ENCODE assay signal across 9 mouse cellular contexts in the genomic region with DNA sequence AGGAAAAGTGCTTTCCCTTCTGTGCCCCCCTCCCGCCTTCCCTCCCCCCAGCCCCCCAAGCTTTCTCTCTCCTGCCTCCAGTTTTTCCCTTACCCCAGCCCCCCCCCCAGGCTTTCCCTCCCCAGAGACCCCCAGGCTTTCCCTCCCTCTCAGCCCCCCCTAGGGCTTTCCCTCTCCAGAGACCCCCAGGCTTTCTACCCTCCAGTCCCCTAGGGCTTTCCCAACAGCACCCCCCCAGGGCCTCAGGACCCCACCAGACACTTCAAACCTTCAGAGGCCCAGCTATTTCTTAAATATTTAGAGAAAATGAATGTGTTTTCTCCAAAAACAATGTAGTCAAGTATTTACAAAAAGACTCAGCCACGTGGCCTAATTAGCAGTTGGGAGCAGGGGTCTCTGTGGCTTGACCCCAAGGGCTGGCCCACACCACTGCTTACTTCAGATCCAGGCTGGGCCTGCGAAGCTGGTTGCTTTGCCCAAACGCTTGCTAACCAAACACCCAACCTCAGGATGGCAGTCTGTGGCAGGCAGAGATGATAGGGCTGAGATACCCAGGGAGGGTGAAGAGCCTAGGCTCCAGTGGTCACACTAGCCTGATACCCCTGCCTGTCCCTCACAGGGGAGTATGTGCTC. TPM values are rescaled to one million over a fixed set of nuclear protein-coding genes. Genes with fewer than 3 reads are reported as not detected.
A peak's percentile ranks its signal among the peaks of the same experiment; 100 is the strongest.
DNase-seq lines count a peak whose midpoint lies in the region; ATAC-seq and TF ChIP-seq lines count a peak whose summit lies in the region.
"Had no signal": no experiment of that assay in that cellular context is flagged by ENCODE, and none has a peak within 500 bp of the region (broad histone marks: within the 10 kb centered on the region; RNA-seq: fewer than 3 reads in every experiment).

No protein-coding gene starts in this region.

- H3K9ac ChIP-seq in lung, embryonic 14.5 days = peak overlapping the region; percentile 23; the same call in 1 of the 2 replicates
- no peak overlapping the region for H3K9ac ChIP-seq in hindbrain, embryonic 15.5 days
- H3K9ac ChIP-seq in neural tube, embryonic 12.5 days = peak overlapping the region; percentile 43; the same call in 1 of the 2 replicates

- H3K27ac ChIP-seq in lung, embryonic 14.5 days (ENCODE audit: low read depth) = peak overlapping the region; percentile 99
- H3K27ac ChIP-seq in forebrain, embryonic 10.5 days = peak overlapping the region; percentile 85
- H3K27ac ChIP-seq in hindbrain, embryonic 15.5 days (replicated peaks) = peak overlapping the region; percentile 79
- H3K27ac ChIP-seq in neural tube, embryonic 12.5 days = peak overlapping the region; percentile 43; the same call in 1 of the 2 replicates
- H3K27ac ChIP-seq: macrophage had no signal

- H3K4me2 ChIP-seq in lung, embryonic 14.5 days = no peak overlapping the region
- no peak overlapping the region for H3K4me2 ChIP-seq in hindbrain, embryonic 15.5 days
- peak overlapping the region; percentile 7; the same call in 1 of the 2 replicates for H3K4me2 ChIP-seq in neural tube, embryonic 12.5 days (replicated peaks)

- H3K4me1 ChIP-seq in lung, embryonic 14.5 days (ENCODE audit: insufficient read depth) = peaks cover 44% of the 10 kb centered on the region
- H3K4me1 ChIP-seq in forebrain, embryonic 10.5 days = peaks cover 55% of the 10 kb centered on the region
- H3K4me1 ChIP-seq in hindbrain, embryonic 15.5 days (replicated peaks) = peaks cover 38% of the 10 kb centered on the region
- H3K4me1 ChIP-seq in neural tube, embryonic 12.5 days = peaks cover 36% of the 10 kb centered on the region

- no peak for ATAC-seq in lung, embryonic 14.5 days (ENCODE audit: insufficient read depth)
- ATAC-seq in hindbrain, embryonic 15.5 days (ENCODE audit: low FRiP score, low read depth) = no peak
- ATAC-seq in neural tube, embryonic 12.5 days (ENCODE audit: low FRiP score, low read depth) = no peak

- WGBS in lung, embryonic 14.5 days = 41% methylated on average over 4 of the region's 4 CpGs
- WGBS in forebrain, embryonic 10.5 days = 48% methylated on average over 4 of the region's 4 CpGs
- WGBS in hindbrain, embryonic 15.5 days = 30% methylated on average over 4 of the region's 4 CpGs
- 42% methylated on average over 4 of the region's 4 CpGs for WGBS in neural tube, embryonic 12.5 days

- TF ChIP-seq CTCF in lung, embryonic 14.5 days (IDR thresholded peaks at IDR 0.05; ENCODE audit: low read depth) = 0 out of 2 replicates have a peak, but pooled peaks have one; percentile 5

- peak; percentile 56 for DNase-seq in lung, embryonic 14.5 days
- DNase-seq in lung, postnatal 36 days = no peak
- no peak for DNase-seq in forebrain, embryonic 10.5 days (ENCODE audit: extremely low spot score, low spot score)
- DNase-seq in natural killer cell, adult 2 months (ENCODE audit: low spot score in 2 of 2) = no peak
- no peak for DNase-seq in right cerebral cortex, postnatal 10 days (ENCODE audit: low spot score in 2 of 2)
- no peak for DNase-seq in cerebellum, adult 8-10 months

- H3K36me3 ChIP-seq in lung, embryonic 14.5 days (ENCODE audit: insufficient read depth) = no peaks in the 10 kb centered on the region
- H3K36me3 ChIP-seq in forebrain, embryonic 10.5 days (replicated peaks) = no peaks in the 10 kb centered on the region
- H3K36me3 ChIP-seq in hindbrain, embryonic 15.5 days = no peaks in the 10 kb centered on the region
- H3K36me3 ChIP-seq in neural tube, embryonic 12.5 days = no peaks in the 10 kb centered on the region

- no peaks in the 10 kb centered on the region for H3K9me3 ChIP-seq in lung, embryonic 14.5 days (ENCODE audit: low read depth, low read length)
- H3K9me3 ChIP-seq in forebrain, embryonic 10.5 days = no peaks in the 10 kb centered on the region
- H3K9me3 ChIP-seq in hindbrain, embryonic 15.5 days = no peaks in the 10 kb centered on the region
- no peaks in the 10 kb centered on the region for H3K9me3 ChIP-seq in neural tube, embryonic 12.5 days

- H3K27me3 ChIP-seq in lung, embryonic 14.5 days (ENCODE audit: insufficient read depth, low read length) = no peaks in the 10 kb centered on the region
- peaks cover 13% of the 10 kb centered on the region for H3K27me3 ChIP-seq in forebrain, embryonic 10.5 days (ENCODE audit: poor library complexity, severe bottlenecking)
- no peaks in the 10 kb centered on the region for H3K27me3 ChIP-seq in hindbrain, embryonic 15.5 days
- no peaks in the 10 kb centered on the region for H3K27me3 ChIP-seq in neural tube, embryonic 12.5 days (replicated peaks)

- no peak overlapping the region for H3K4me3 ChIP-seq in lung, embryonic 14.5 days (ENCODE audit: low read depth, low read length)
- no peak overlapping the region for H3K4me3 ChIP-seq in forebrain, embryonic 10.5 days
- H3K4me3 ChIP-seq in hindbrain, embryonic 15.5 days = no peak overlapping the region
- H3K4me3 ChIP-seq in neural tube, embryonic 12.5 days = no peak overlapping the region

RNA-seq across cellular contexts. Expression of a gene that starts 58.3 kb away (rescaled TPM):
- 5.2 TPM in 2 replicates for polyA plus RNA-seq in lung, embryonic 14.5 days (2014; fragmentation: Nextera tagmentation; extraction: Ambion mirVana)
- polyA plus RNA-seq in forebrain, embryonic 10.5 days (2016; fragmentation: Nextera tagmentation; extraction: Ambion mirVana) = 4.5 and 6.8 TPM in 2 replicates
- polyA plus RNA-seq in hindbrain, embryonic 15.5 days (2015; fragmentation: Nextera tagmentation; extraction: Ambion mirVana) = 8.1 and 10.0 TPM in 2 replicates
- 6.0 and 6.1 TPM in 2 replicates for polyA plus RNA-seq in neural tube, embryonic 12.5 days (2016; fragmentation: Nextera tagmentation; extraction: Ambion mirVana)

RNA-seq across cellular contexts. Expression of a gene that starts 58.5 kb away (rescaled TPM):
- 160 and 177 TPM in 2 replicates for polyA plus RNA-seq in lung, embryonic 14.5 days (2014; fragmentation: Nextera tagmentation; extraction: Ambion mirVana)
- 133 and 137 TPM in 2 replicates for polyA plus RNA-seq in forebrain, embryonic 10.5 days (2016; fragmentation: Nextera tagmentation; extraction: Ambion mirVana)
- polyA plus RNA-seq in hindbrain, embryonic 15.5 days (2015; fragmentation: Nextera tagmentation; extraction: Ambion mirVana) = 124 and 125 TPM in 2 replicates
- 135 and 137 TPM in 2 replicates for polyA plus RNA-seq in neural tube, embryonic 12.5 days (2016; fragmentation: Nextera tagmentation; extraction: Ambion mirVana)

Comparison
In these comparisons a context has a peak if more than half of its experiments do, and no peak if none do; other contexts are left out.
1. H3K27ac ChIP-seq: peak in every context shown above with its lines; median percentile 99 in lung, embryonic 14.5 days; 85 in forebrain, embryonic 10.5 days; 79 in hindbrain, embryonic 15.5 days; 43 in neural tube, embryonic 12.5 days.